Mouse (Mus musculus) heart, adult 2 months (tissue): Measurements from ENCODE around the gene Tnfrsf12a.

ENCODE experiments used
- CTCF ChIP-seq: fragments of 200-600 bp; IDR thresholded peaks from 2 replicates; pipeline ENCODE4 v1.8.1; 2022; ENCODE audit warnings: antibody characterized with exemption, mild to moderate bottlenecking, moderate library complexity
- EP300 ChIP-seq: fragments of 200-500 bp; IDR thresholded peaks from 2 replicates; pipeline ENCODE4 v1.6.1; 2011; ENCODE audit warnings: low read depth, low read length, control low read depth; ENCODE audit not compliant: insufficient read depth

- TF ChIP-seq CTCF = no peak
- TF ChIP-seq EP300 = no peak
Measured at GRCm38 (mm10) chr17:23654001-23654400, 23.3 kb downstream of the Tnfrsf12a start.
